Mouse (Mus musculus): ENCODE data around the gene Smim5.

GRCm38 (mm10) chr11:115888020-115888419, 11.7 kb upstream of the Smim5 start:
- no peak for TF ChIP-seq GATA1 (IDR thresholded peaks at IDR 0.05; ENCODE audit: low read length)
- TF ChIP-seq TAL1 (IDR thresholded peaks at IDR 0.05; ENCODE audit: low read length): no peak
